Mouse (Mus musculus) lung, postnatal 0 days (tissue): ENCODE measurements around the gene Gm8677.
"Not testable (repeated sequence)": the region's sequence is repeated elsewhere in the genome, so short reads cannot be mapped to it uniquely, and the experiment has no call there.

Experiments
- CTCF ChIP-seq: IDR thresholded peaks from 2 replicates; pipeline ENCODE4 v1.5.1; 2016; ENCODE audit warnings: antibody characterized with exemption, mild to moderate bottlenecking
- EP300 ChIP-seq: IDR thresholded peaks from 2 replicates; pipeline ENCODE4 v1.6.1; 2016; ENCODE audit warnings: antibody characterized with exemption, mild to moderate bottlenecking, control low read depth

DNA sequence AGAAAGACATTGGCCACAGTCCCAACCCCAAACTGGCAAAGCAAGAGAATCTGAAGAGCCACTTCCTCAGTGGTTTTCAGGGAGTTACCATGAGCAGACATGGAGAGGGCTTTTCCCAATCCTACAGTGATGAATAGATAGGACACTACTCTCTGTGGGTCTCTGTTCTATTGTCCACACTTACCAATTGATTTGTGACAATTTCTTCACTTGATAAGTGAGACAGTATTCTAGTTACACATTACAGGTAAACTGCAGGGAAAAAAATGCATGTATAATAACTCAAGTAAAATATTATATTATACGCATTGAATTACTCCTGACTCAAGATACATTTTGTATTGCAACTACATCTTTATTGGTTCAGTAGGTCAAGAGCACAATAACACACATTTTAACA lies at the start of gene Gm8677:
- not testable (repeated sequence) for TF ChIP-seq CTCF, EP300
